Comparison of ENCODE assay signal across 25 mouse cellular contexts in the genomic region with DNA sequence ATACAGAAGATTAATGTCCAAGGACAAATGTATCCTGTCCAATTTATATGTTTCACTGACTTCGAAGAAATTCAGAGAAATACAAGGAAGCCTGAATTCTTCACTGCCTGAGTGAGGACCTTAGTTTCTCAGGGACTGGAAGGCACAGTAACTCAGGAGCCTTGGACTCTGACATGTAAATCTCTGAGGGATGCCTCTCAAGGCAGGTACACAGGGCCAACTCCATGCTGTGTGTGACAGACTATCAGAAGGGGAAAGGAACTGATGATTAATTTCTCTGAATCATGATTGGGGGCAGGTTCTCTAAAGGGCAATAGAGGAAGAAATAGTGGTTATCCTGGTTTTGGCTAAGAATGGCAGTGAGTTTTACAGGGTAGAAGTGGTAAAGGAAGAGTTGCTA. TPM values are rescaled to one million over a fixed set of nuclear protein-coding genes. Genes with fewer than 3 reads are reported as not detected.
DNase-seq lines count a peak whose midpoint lies in the region; ATAC-seq lines count a peak whose summit lies in the region.
"Had no signal": no experiment of that assay in that cellular context is flagged by ENCODE, and none has a peak within 500 bp of the region (broad histone marks: within the 10 kb centered on the region; RNA-seq: fewer than 3 reads in every experiment).

No protein-coding gene starts in this region.

- H3K36me3 ChIP-seq in intestine, embryonic 15.5 days: no peaks in the 10 kb centered on the region
- H3K36me3 ChIP-seq in intestine, embryonic 16.5 days (ENCODE audit: control insufficient read depth, insufficient read depth, low read length): no peaks in the 10 kb centered on the region
- H3K36me3 ChIP-seq: embryonic facial prominence, embryonic 10.5 days; embryonic facial prominence, embryonic 12.5 days; forebrain, embryonic 15.5 days had no signal

- peak; percentile 54 for ATAC-seq in intestine, embryonic 15.5 days
- peak; percentile 52; the same call in 1 of the 2 replicates for ATAC-seq in intestine, embryonic 16.5 days
- no peak for ATAC-seq in megakaryocyte, adult 5-6 weeks (ENCODE audit: poor library complexity, severe bottlenecking)
- ATAC-seq: forebrain, embryonic 13.5 days; forebrain, embryonic 15.5 days; forebrain, postnatal 0 days had no signal

- no peak overlapping the region for H3K9ac ChIP-seq in intestine, embryonic 15.5 days
- H3K9ac ChIP-seq in intestine, embryonic 16.5 days (ENCODE audit: low read depth, low read length): no peak overlapping the region
- H3K9ac ChIP-seq: embryonic facial prominence, embryonic 12.5 days; forebrain, embryonic 13.5 days; forebrain, embryonic 15.5 days; forebrain, postnatal 0 days had no signal

- no peaks in the 10 kb centered on the region for H3K4me1 ChIP-seq in intestine, embryonic 15.5 days (replicated peaks)
- peaks cover 7% of the 10 kb centered on the region for H3K4me1 ChIP-seq in intestine, embryonic 16.5 days (ENCODE audit: control insufficient read depth, insufficient read depth, low read length)
- H3K4me1 ChIP-seq: embryonic facial prominence, embryonic 10.5 days; embryonic facial prominence, embryonic 12.5 days; forebrain, embryonic 13.5 days; forebrain, embryonic 15.5 days had no signal

- WGBS in intestine, embryonic 15.5 days: 52% methylated on average over 1 of the region's 1 CpGs
- 72% methylated on average over 1 of the region's 1 CpGs for WGBS in intestine, embryonic 16.5 days

- no peak overlapping the region for H3K4me3 ChIP-seq in intestine, embryonic 15.5 days (replicated peaks)
- no peak overlapping the region for H3K4me3 ChIP-seq in intestine, embryonic 16.5 days (ENCODE audit: low read length)
- H3K4me3 ChIP-seq: embryonic facial prominence, embryonic 10.5 days; embryonic facial prominence, embryonic 12.5 days; forebrain, embryonic 13.5 days; forebrain, embryonic 15.5 days had no signal

- peak; percentile 3 to 17 for DNase-seq in cerebellum, postnatal 14 days
- DNase-seq in cerebellum, adult 9-10 months: no peak
- DNase-seq in c-Kit-positive CD71-positive TER-119-positive erythroid progenitor cells, embryonic 14.5 days (ENCODE audit: low spot score): no peak
- DNase-seq: adrenal gland, adult 2 months; adrenal gland, postnatal 10 days; adrenal gland, postnatal 25 days; cerebellum, adult 11-12 months; cerebellum, adult 2 months; cerebellum, adult 9-11 months; cerebellum, postnatal 36 days; forebrain, postnatal 0 days had no signal

- no peak overlapping the region for H3K27ac ChIP-seq in intestine, embryonic 15.5 days
- H3K27ac ChIP-seq in intestine, embryonic 16.5 days (ENCODE audit: low read length): peak overlapping the region; percentile 41
- H3K27ac ChIP-seq: embryonic facial prominence, embryonic 10.5 days; embryonic facial prominence, embryonic 12.5 days; forebrain, embryonic 13.5 days; forebrain, embryonic 15.5 days had no signal

- H3K9me3 ChIP-seq in intestine, embryonic 15.5 days: no peaks in the 10 kb centered on the region
- no peaks in the 10 kb centered on the region for H3K9me3 ChIP-seq in intestine, embryonic 16.5 days (ENCODE audit: control insufficient read depth, low read length)
- H3K9me3 ChIP-seq: embryonic facial prominence, embryonic 10.5 days; embryonic facial prominence, embryonic 12.5 days; forebrain, embryonic 13.5 days; forebrain, embryonic 15.5 days had no signal

- H3K27me3 ChIP-seq in intestine, embryonic 15.5 days (replicated peaks): no peaks in the 10 kb centered on the region
- H3K27me3 ChIP-seq in intestine, embryonic 16.5 days (replicated peaks; ENCODE audit: control insufficient read depth, insufficient read depth, low read length): no peaks in the 10 kb centered on the region
- H3K27me3 ChIP-seq: embryonic facial prominence, embryonic 12.5 days; forebrain, embryonic 13.5 days; forebrain, embryonic 15.5 days had no signal

- H3K4me2 ChIP-seq in intestine, embryonic 15.5 days (replicated peaks): no peak overlapping the region
- no peak overlapping the region for H3K4me2 ChIP-seq in intestine, embryonic 16.5 days (ENCODE audit: low read depth, low read length)
- H3K4me2 ChIP-seq: embryonic facial prominence, embryonic 12.5 days; forebrain, embryonic 13.5 days; forebrain, embryonic 15.5 days had no signal

RNA-seq across cellular contexts. Expression of a gene that starts 18.3 kb away (rescaled TPM):
- polyA plus RNA-seq in intestine, embryonic 15.5 days (2015; fragmentation: Nextera tagmentation; extraction: Ambion mirVana): 142 TPM in 2 replicates
- polyA plus RNA-seq in intestine, embryonic 16.5 days (2015; fragmentation: Nextera tagmentation; extraction: Ambion mirVana): 170 and 172 TPM in 2 replicates
- not detected in 2 replicates for total RNA-seq in megakaryocyte, adult 5-6 weeks (2015)
- not detected in 2 replicates for total RNA-seq in megakaryocyte, adult 5-6 weeks (2017)
- total RNA-seq: adrenal gland, postnatal 25 days; forebrain, postnatal 0 days; MEL had no signal
- polyA plus RNA-seq: adrenal gland, adult 2 months; C2C12; cerebellum, adult 2 months; cortical plate, adult 2 months; embryonic facial prominence, embryonic 12.5 days; embryonic facial prominence, embryonic 14.5 days; forebrain, embryonic 11.5 days; forebrain, embryonic 13.5 days; forebrain, embryonic 15.5 days; forebrain, postnatal 0 days had no signal

RNA-seq across cellular contexts. Expression of a gene that starts 37.9 kb away (rescaled TPM):
- 0.06 TPM in 1 of 2 replicates, not detected in the other for polyA plus RNA-seq in intestine, embryonic 15.5 days (2015; fragmentation: Nextera tagmentation; extraction: Ambion mirVana)
- 0.05 and 0.10 TPM in 2 replicates for polyA plus RNA-seq in intestine, embryonic 16.5 days (2015; fragmentation: Nextera tagmentation; extraction: Ambion mirVana)
- not detected in 2 replicates for total RNA-seq in megakaryocyte, adult 5-6 weeks (2015)
- not detected in 2 replicates for total RNA-seq in megakaryocyte, adult 5-6 weeks (2017)
- total RNA-seq: adrenal gland, postnatal 25 days; ES-E14; forebrain, postnatal 0 days; MEL had no signal
- polyA plus RNA-seq: adrenal gland, adult 2 months; brain, embryonic 14.5 days; C2C12; cerebellum, adult 2 months; cortical plate, adult 2 months; embryonic facial prominence, embryonic 10.5 days; embryonic facial prominence, embryonic 12.5 days; embryonic facial prominence, embryonic 14.5 days; forebrain, embryonic 11.5 days; forebrain, embryonic 13.5 days; forebrain, embryonic 15.5 days; forebrain, postnatal 0 days had no signal

Comparison
In these comparisons a context has a peak if more than half of its experiments do, and no peak if none do; other contexts are left out.
1. DNase-seq: peak in cerebellum, postnatal 14 days (2 of 2); none in cerebellum, adult 9-10 months (single experiment) and c-Kit-positive CD71-positive TER-119-positive erythroid progenitor cells, embryonic 14.5 days (single experiment).